Mouse (Mus musculus): ENCODE data around the gene Neurog2.

GRCm38 (mm10) chr3:127628311-127629184 is 4.4 kb upstream of the Neurog2 start:
- TF ChIP-seq CTCF (IDR thresholded peaks at IDR 0.05; ENCODE audit: control insufficient read depth, insufficient read depth, insufficient replicate concordance, low read depth, low read length) = no peak
- no peak for TF ChIP-seq POLR2A (IDR thresholded peaks at IDR 0.05; ENCODE audit: control insufficient read depth, low read depth, low read length)

Measured in testis, adult 2 months (tissue).